Mouse (Mus musculus) adrenal gland (tissue): ENCODE measurements around the gene Nat8f5.
"Not testable (repeated sequence)": the region's sequence is repeated elsewhere in the genome, so short reads cannot be mapped to it uniquely, and the experiment has no call there.

ENCODE experiments used
- intact Hi-C: fragments of 180-260 bp; cut with DNase I; formaldehyde crosslinking; loops from one replicate; pipeline ENCODE4 v1.15.1; 2025
- long read RNA-seq, 2 experiments: library from polyadenylated mRNA; unstranded; transcript quantifications; one replicate each; pipeline ENCODE4 v2.0.0; 2020; ENCODE audit warnings: borderline replicate concordance in 1 of 2; ENCODE audit not compliant: insufficient replicate concordance in 1 of 2

Nat8f5 gene
- long read RNA-seq, experiment 1, partial matches to known transcripts: 0 of 7 reads
- long read RNA-seq, experiment 1, other reads (novel, unspliced or antisense): 7 of 7 reads
- long read RNA-seq, experiment 2, partial matches to known transcripts: 2 of 29 reads
- long read RNA-seq, experiment 2, other reads (novel, unspliced or antisense): 27 of 29 reads

DNA sequence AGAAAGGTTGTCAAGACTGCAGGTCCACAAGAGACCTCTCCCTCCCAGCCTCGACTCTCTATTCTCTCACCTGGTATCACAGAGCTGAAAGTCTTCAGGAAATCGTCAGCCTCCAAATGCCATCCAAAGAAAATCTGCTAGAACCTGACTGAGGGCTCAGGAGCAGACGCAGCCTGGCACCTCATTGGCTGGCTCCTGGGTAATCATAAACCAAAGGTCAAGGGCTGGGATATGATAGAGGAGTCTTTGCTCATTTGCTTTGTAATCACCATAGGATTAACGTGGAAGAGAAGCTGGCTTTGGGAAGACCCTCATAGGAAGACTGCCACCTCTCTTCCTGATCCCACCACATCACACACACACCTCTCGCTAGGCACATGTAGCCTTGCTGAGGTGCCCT, at the start of gene Nat8f5, which contains the start of gene Nat8f6:
Nat8f5 (minus strand) TSS at position 136 of the 400 bp plus-strand sequence.
Nat8f6 (minus strand) TSS at position 118 of the 400 bp plus-strand sequence.
- intact Hi-C loops: no loop called here

DNA sequence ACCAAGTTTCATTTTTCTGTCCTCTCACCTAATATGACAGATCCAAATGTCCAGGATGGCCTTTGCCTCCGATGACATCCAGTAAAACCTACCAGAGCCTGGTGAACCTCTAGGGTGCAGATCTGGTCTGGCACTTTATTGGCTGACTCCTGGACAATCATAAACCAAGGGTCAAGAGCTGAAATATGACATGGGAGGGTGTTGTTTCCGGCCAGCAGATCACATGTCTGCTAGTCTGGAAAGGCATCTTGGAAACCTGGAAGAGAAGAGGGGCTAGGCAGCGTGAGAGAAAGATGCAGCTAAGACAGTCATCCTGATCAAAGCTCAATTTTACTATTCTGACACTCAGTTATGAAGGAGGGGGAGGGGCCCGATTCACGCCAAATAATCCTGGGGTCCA, 48.2 kb upstream of the Nat8f5 start, which contains the start of gene Nat8f2:
Nat8f2 (minus strand) TSS at position 153 of the 400 bp plus-strand sequence.
- intact Hi-C loops: not testable (repeated sequence)

DNA sequence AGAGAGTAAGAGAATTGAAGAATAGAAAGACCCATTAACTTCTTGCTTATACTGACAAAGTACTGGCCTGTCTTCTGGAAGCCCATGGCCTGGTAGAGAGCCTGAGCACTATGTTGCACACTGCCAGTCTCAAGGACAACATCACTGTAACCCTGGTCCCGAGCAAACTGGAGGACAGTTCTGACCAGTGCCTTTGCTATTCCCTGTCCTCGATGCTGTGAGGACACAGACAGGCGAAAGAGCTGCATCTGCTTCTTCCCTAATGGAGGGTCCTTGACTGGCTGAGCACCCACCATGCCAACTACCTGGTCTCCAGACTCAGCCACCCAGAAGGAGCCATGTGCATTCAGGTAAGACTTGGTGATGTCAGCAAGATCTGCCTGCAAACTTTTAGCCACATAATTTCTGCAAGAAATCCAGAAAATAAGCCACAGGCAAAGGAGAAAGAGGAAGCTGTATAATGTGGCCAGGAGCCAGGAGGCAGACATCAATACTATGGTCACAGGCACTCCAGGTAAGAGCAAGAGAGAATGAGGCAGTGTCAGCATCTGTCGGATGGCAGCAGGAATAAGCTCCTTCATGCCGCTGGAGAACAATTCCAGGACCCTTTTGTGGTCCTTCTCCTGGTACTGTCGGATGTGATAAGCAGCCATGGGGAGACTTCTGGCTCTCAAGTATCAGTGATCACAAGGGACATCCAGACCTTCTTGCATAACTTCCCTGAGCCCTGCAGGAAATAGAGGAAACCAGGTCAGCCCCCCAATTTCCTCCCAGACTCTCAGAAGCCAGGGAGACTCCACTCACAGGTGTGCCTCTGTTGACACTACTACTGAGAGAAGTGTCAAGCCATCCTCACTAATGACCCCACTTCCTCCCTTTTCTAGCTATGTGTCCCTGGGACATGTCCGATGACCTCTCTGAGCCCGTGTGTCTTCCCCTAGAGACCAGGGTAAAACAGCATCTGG, 47.2 kb upstream of the Nat8f5 start:
- intact Hi-C loops: no loop called here

DNA sequence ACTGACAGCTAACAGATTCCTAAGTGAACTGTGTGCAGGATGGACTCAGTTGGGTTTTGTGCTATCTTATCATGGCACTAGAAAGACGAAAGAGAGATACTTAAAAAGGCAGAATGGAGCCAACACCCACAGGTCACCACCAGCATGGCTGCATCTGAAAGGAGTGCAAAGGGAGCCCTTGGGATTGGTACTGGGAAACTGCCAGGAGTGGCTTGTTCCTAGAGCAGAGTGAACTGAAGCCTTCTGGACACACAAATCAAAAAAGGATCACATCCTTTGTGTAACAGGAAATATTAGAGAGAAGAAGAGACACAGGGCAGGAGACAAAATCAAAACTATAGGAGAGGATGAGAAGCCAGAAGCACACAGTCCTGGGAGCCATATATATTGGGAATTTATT, 46.2 kb upstream of the Nat8f5 start:
- intact Hi-C loops: not testable (repeated sequence)

DNA sequence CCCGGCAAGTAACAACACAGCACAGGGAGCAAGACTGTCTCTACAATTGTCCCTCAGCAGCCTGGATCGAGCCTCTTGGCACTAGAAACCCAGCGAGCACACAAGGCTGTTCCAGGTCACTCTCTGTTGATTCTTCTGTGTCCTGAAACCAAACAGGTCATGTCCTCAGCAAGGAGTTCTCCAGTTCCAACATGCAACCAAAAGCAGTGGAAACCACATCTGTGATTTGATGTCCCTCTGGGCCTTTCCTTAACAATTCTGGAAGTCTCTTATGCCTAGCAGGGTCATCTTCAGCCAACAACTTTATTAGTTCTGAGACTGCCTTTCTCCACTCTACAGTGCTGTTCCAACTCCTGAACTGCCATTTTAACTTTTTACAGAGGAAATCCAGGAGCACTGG, 45.4 kb upstream of the Nat8f5 start:
- intact Hi-C loops: not testable (repeated sequence)

DNA sequence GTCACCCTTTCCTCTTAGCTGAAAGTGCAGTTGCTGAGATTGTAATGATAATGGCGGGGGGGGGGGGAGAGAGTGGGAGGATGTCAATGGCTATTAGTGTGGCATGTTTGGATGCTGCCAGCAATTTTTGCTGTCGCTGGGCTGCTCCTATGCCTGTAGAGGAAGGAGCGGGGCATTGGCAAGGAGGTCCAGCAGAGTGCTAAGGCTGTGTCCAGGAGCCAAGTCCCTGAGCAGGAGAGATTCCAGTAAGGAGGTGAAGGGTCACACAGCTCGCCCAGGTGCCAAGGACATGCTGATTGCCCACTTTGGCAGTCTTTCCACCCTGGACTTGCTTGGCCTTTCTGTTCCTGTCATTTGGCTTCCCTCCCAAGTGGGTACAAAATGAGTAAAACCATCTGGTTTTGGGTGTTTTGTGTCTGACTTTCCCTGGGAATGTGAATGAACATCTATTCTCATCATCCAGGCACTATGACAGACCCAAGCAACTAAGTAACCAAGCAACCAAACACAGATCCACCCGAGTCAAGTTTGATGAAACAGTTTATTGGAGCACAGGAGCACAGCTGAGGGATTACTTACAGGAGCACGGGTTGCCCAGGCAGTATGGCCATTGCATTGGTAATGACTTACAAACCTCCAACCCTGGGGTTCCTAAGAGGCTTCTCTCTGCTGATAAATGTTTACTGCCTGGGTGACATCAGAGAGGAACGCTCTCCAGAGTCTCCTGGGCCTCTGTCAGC, 44.3 kb upstream of the Nat8f5 start:
- intact Hi-C loops: not testable (repeated sequence)

DNA sequence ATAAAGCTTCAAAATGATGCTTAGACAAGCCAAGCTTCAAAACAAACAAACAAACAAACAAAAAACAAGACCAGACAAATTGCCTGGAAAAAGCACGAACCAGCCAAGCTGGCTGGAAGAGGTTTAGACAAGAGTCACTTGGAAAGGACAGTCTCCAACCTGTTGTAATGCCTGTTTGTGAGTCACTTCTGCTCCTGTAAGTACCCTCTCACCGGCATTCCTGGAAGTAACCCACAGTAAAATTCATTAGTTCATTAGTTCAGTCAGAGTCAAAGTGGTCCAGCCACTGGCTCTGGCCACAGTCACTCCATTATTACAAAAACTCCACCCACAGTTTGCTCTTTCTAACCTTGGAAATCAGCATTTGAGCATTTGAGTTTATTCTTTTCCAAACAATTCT, 43.1 kb upstream of the Nat8f5 start:
- intact Hi-C loops: no loop called here

DNA sequence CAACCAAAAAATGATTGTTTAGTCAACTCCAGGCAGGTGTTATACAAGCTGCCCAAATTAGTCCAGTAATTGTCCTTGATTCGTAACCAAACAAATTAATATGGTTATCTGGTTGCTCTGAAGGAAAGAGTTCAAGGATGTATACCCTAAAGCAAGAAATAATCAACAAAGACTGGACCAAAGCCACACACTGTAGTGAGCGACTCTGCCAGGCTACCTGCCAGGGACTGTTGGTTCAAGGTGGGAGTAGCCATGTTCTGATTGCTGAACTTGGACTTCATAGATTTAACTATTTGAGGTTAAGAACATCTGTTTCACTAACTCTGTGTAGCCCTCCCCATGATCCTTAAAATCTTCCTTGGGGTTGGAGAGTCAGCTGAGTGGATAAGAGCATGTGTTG, 42.4 kb upstream of the Nat8f5 start:
- intact Hi-C loops: no loop called here

DNA sequence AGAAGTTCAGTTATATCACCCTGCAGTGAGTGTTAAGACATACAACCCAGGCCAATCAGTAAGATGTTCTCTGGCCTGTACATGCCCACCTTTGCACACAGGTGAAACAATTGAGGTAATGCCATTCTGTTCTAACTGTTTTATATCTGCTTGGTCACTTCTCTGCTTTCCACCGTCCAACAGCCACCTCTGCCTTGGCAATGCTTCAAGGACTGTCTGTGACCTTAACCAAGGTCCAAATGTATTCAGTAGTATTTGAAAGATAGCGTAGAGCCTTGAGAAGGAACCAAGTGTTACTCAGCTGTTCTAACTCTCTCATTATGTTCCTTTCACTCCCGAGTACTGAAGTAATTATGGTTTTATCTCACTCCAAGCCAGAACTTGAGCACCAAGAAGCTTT, 41.8 kb upstream of the Nat8f5 start:
- intact Hi-C loops: no loop called here

DNA sequence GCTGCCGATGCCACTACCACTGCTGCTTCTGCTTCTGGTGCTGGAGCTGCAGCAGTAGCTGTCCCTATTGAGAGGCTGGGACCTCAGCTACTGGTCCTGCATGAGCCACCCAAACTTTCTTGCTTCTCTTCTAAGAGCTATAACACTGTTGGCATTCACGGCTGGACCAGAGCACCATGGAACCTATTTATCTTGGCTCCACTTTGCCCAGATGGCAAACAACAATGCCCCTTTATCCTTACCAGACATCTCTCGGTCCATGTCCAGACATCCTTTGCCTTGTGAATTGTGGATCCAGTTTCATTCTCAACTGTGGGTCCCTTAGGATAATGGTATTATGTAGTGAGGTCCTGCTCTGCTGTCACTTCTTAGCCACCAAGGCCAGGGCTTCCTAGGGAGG, 40.5 kb upstream of the Nat8f5 start:
- intact Hi-C loops: no loop called here

DNA sequence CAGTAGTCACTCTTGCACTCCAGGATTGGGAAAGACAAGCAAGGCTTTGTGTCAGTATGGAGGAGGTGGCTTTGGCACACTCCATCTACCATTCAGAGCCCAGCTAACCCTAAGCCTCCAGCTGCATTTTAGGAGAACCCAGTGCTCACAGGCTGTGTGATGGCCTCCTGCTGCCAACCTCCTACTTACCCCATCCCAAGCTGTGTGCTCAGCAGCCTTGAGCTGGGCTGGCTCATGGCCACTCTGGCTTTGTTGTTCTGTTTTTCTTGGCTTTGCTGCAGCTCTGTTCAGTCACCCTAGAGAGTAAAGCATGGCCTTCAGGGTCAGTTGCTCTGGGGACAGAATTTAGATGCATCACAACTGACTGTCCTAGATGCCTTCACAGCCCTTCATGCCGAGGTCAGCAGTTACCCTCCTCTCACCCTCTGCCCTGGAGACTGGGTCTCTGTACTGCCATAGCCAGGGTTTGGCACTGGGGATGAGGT, 35.5 kb upstream of the Nat8f5 start:
- intact Hi-C loops: no loop called here

DNA sequence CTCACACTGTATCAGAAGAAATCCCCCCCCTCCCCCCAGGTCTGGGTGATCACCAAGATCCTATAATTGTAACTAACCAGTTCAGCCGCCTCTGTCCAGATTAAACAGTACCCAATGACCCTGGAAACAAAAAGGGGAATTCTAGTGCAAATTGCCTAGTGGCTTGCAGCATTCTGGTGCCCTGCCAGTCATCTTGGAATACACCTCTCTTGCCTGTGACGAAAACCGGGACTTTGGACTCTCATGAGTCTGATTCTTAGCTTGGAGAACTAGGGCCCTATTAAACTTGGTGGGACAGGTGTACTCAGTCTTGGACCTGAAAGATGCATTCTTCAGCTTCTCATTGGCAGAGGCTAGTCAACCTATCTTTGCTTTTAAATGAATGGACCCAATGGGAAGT, 32.7 kb upstream of the Nat8f5 start:
- intact Hi-C loops: no loop called here

DNA sequence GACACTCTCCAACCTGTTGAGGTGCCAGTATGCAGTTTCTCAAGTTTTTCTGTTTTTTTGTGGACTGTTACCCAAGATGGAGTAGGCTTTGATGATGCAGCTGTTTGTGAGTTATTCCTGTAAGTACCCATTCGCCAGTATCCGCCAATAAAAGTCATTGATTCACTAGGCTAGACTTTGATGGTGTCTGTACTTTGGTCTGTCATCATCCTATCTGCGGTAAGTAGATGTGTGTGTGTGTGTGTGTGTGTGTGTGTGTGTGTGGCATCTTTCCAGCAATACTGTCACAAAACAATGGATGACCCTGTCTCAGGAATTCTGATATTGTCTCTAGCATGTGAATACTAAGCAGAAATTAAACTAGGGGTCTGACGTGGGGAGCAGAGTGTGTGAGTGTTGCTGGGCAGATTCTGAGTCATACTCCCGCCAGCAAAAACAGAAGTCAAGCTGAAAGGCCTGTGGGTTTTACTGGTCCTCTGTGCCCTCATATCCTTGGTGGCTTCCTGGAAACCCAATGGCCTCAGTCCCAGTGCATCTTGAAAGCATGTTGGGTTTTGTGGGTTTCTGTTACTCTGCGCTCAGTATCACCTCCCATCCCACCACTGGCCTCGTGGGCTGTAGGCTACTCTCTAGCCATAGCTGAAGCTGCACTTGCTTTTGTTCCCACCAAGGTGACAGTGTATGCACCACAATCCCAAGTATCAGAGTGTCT, 30.4 kb upstream of the Nat8f5 start:
- intact Hi-C loops: no loop called here

DNA sequence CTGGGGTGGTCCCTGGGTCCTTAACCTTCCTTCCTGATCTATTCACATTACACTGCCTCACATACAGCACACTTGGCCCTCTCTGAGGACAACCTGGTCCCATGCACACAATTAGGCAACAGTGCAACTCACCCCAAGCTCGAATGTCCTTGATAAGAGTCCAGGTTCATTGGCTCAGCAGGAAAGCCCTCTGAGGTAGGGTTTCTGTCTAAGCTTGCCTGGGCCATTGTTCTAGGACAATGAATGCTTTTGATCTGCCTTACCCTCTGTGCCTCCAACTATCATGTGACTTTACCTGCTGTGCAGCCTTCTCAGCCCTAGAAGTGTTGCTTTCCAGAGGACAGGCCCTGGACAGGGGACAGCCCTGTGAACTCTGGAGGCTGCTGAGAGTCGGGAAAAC, 28.5 kb upstream of the Nat8f5 start:
- intact Hi-C loops: no loop called here

DNA sequence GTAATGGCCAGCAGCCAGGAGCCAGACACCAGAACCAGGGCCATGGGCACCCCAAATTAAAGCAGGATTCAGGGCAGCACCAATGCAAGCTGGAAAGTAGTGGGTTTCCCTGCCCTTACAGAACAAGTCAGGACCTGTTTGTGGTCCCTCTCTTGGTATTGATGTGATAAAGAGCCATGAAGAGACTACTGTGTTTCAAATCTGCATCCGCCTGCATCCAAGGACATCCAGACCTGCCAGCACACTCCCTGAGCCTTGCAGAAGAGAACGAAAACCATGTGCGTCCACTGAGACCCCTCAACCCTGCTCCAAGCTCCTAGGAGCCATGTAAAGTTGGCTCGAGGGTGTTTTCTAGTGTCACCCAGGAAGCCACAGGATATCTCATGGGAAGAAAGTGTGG, 27.4 kb upstream of the Nat8f5 start:
- intact Hi-C loops: no loop called here

DNA sequence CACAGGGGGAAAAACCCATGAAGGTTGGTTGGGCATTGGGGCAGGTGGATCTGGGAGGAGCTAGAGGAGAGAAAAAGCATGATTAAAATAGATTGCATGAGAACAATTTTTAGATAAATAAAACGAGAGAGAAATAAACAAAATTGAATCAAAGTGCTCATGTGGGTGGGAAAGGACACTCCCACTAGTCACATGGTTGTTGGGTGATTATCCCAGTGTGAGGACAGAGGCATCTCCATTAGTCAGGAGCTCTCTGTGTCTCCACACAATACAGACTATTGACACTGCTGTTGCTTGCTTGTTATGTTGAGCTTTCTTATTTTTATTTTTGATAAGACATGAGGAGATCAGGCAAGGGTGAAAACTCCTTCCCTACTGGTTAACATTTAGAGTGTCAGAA, 26.1 kb upstream of the Nat8f5 start:
- intact Hi-C loops: no loop called here

DNA sequence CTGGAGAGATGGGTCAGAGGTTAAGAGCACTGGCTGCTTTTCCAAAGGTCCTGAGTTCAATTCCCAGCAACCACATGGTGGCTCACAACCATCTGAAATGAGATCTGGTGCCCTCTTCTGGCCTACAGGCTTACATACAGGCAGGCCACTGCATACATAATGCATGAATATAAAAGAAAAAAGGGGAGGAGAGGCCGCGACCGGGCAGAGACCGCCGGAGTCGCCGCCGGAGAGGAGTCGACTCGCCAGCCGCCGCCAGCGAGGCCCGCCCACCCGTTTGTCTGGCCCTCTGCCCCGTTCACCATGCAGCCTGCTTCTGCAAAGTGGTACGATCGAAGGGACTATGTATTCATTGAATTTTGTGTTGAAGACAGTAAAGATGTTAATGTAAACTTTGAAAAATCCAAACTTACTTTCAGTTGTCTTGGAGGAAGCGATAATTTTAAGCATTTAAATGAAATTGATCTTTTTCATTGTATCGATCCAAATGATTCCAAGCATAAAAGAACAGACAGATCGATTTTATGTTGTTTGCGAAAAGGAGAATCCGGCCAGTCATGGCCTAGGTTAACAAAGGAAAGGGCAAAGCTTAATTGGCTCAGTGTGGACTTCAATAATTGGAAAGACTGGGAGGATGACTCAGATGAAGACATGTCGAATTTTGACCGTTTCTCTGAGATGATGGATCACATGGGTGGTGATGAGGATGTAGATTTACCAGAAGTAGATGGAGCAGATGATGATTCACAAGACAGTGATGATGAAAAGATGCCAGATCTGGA, 23.1 kb upstream of the Nat8f5 start:
- intact Hi-C loops: not testable (repeated sequence)

DNA sequence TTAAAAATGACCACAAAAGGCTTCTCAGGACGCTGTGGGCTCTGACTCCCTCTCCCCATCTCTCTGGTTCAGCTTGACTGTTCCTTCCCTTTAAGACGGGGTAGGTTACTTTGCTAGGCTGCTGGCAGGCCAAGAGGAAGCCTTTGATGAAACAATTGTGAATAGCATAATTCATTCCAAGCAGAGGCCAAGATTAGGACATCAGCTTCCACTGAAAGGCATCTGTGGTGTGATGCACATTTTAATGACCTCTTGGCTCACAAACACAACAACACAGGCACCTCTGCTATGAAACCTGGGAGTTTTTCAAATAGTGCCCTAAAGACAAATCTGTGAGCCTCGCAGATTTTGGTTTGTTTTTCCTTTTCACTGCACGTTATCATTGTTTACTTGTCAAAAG, 19.2 kb upstream of the Nat8f5 start:
- intact Hi-C loops: no loop called here

DNA sequence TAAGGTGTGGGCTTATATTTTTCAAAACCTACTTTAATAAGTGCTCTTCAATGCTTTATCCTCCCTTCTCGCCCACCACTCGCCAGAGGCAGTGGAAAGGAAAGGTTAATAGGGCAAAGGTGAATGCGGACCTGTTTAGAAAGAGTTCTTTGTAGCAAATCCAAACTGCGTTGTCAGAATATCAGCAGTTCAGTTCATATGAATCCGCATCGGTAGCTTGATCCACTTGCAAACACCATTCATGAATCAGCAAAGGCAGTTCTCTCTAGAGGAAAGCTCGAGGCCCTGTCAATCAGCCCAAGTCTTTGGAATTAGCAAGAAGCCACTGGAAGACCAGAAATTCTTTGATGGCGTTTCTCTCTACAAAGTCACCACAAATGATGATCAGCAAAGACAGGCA, 17.9 kb upstream of the Nat8f5 start:
- intact Hi-C loops: no loop called here

DNA sequence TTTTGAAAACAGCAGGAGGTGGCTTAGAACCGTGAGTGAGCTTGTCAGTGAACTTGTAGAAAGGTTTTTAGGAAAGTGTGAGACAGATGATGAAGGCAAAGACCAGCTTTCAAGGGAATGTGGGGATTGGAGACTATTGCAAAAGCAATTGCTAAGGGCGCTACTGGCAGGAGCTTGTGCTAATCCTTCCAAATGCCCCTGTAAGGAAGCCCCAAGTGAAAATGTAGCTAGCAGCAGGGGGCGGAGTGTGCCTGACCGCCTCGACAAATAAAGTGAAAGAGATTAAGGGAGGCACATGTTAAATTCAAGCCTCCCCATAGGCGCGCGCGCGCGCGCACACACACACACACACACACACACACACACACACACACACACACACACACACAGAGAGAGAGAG, 16.5 kb upstream of the Nat8f5 start:
- intact Hi-C loops: not testable (repeated sequence)
